Mouse (Mus musculus): Measurements from ENCODE around the gene Pygo2. TPM values are rescaled to one million over a fixed set of nuclear protein-coding genes. Genes with fewer than 3 reads are reported as not detected.

Pygo2 gene
- total and polyA plus RNA-seq, 3 experiments, result 21.9 to 40.8 (median 29.7) TPM

GRCm38 (mm10) chr3:89473838-89474237, 43.8 kb downstream of the Pygo2 start:
- dilution Hi-C loops (cut with MboI; ENCODE audit: extremely low pct_ligation_motif_present, extremely low pct_unique_long_range_greater_than_20kb, low sequenced_read_pairs), result no loop called here
- no peak overlapping the region for H3K9ac ChIP-seq (ENCODE audit: insufficient read depth, low read depth)

GRCm38 (mm10) chr3:89479055-89479454, 49.0 kb downstream of the Pygo2 start:
- no peak overlapping the region for H3K27ac ChIP-seq (ENCODE audit: insufficient read depth, low read depth)
- H3K9me3 ChIP-seq (replicated peaks; ENCODE audit: low read length), result no peaks in the 10 kb centered on the region
- dilution Hi-C loops (cut with MboI; ENCODE audit: extremely low pct_ligation_motif_present, extremely low pct_unique_long_range_greater_than_20kb, low sequenced_read_pairs), result no loop called here
- no peaks in the 10 kb centered on the region for H3K36me3 ChIP-seq (replicated peaks in 1 of 2; ENCODE audit: control insufficient read depth in 1 of 2, insufficient read depth in 1 of 2, low read length in 1 of 2)
- H3K79me2 ChIP-seq (replicated peaks; ENCODE audit: control insufficient read depth, extremely low read depth, insufficient read depth, poor library complexity, severe bottlenecking), result no peaks in the 10 kb centered on the region
- peaks cover 8 to 9% of the 10 kb centered on the region in 2 experiments for H3K4me1 ChIP-seq (ENCODE audit: control insufficient read depth in 1 of 2, insufficient read depth in 2 of 2)
- no peak overlapping the region for H3K4me3 ChIP-seq (replicated peaks in 1 of 3; ENCODE audit: low read depth in 2 of 3, low read length in 2 of 3, poor library complexity in 1 of 3)
- in situ Hi-C loops (cut with MboI; ENCODE audit: low pct_ligation_motif_present, low pct_unique_long_range_greater_than_20kb, low sequenced_read_pairs), result no loop called here
- H3K9ac ChIP-seq (ENCODE audit: insufficient read depth, low read depth), result no peak overlapping the region
- H3K27me3 ChIP-seq (replicated peaks), result no peaks in the 10 kb centered on the region
- TF ChIP-seq SMC3 (IDR thresholded peaks at IDR 0.05; ENCODE audit: low read depth, low read length) (no peak), PAX5 (IDR thresholded peaks at IDR 0.05; ENCODE audit: low read length) (no peak)
- H3K4me2 ChIP-seq (ENCODE audit: insufficient read depth, low read depth, poor library complexity, severe bottlenecking), result no peak overlapping the region
- no peak for DNase-seq (ENCODE audit: extremely low read depth)

More at GRCm38 (mm10) chr3:89473838-89474237, 43.8 kb downstream of the Pygo2 start:
- no peak for TF ChIP-seq USF2 (conservative IDR thresholded peaks at IDR 0.05; ENCODE audit: low read depth, low read length)
- TF ChIP-seq RCOR1 (conservative IDR thresholded peaks at IDR 0.05; ENCODE audit: low read depth, low read length), result no peak
- TF ChIP-seq SIN3A (IDR thresholded peaks at IDR 0.05; ENCODE audit: low read length), result no peak
- no peak for TF ChIP-seq MAX (IDR thresholded peaks at IDR 0.05; ENCODE audit: low read length)
- TF ChIP-seq TBP (conservative IDR thresholded peaks at IDR 0.05; ENCODE audit: low read depth, low read length), result no peak
- TF ChIP-seq PAX5 (IDR thresholded peaks at IDR 0.05; ENCODE audit: low read length), result no peak
- no peak for TF ChIP-seq ETS1 (conservative IDR thresholded peaks at IDR 0.05; ENCODE audit: low read depth, low read length)
- no peak for TF ChIP-seq MYC (IDR thresholded peaks at IDR 0.05; ENCODE audit: low read depth, low read length)
- TF ChIP-seq SMC3 (IDR thresholded peaks at IDR 0.05; ENCODE audit: low read depth, low read length), result no peak
- no peak for TF ChIP-seq MXI1 (IDR thresholded peaks at IDR 0.05; ENCODE audit: low read depth, low read length)
- no peak for DNase-seq (ENCODE audit: extremely low read depth)
- Histone ChIP-seq H3K27ac (ENCODE audit: insufficient read depth, low read depth) (no peak overlapping the region), H3K9me3 (replicated peaks; ENCODE audit: low read length) (no peaks in the 10 kb centered on the region), H3K27me3 (replicated peaks) (no peaks in the 10 kb centered on the region), H3K4me2 (ENCODE audit: insufficient read depth, low read depth, poor library complexity, severe bottlenecking) (no peak overlapping the region), H3K4me1 (ENCODE audit: control insufficient read depth in 1 of 2, insufficient read depth in 2 of 2) (peaks cover 0 to 14% of the 10 kb centered on the region in 2 experiments; a peak in 2 of 4 replicates), H3K79me2 (replicated peaks; ENCODE audit: control insufficient read depth, extremely low read depth, insufficient read depth, poor library complexity, severe bottlenecking) (no peaks in the 10 kb centered on the region), H3K4me3 (replicated peaks in 1 of 3; ENCODE audit: low read depth in 2 of 3, low read length in 2 of 3, poor library complexity in 1 of 3) (no peak overlapping the region), H3K36me3 (replicated peaks in 1 of 2; ENCODE audit: control insufficient read depth in 1 of 2, insufficient read depth in 1 of 2, low read length in 1 of 2) (peaks cover 0 to 15% of the 10 kb centered on the region in 2 experiments)
- in situ Hi-C loops (cut with MboI; ENCODE audit: low pct_ligation_motif_present, low pct_unique_long_range_greater_than_20kb, low sequenced_read_pairs), result no loop called here

DNA sequence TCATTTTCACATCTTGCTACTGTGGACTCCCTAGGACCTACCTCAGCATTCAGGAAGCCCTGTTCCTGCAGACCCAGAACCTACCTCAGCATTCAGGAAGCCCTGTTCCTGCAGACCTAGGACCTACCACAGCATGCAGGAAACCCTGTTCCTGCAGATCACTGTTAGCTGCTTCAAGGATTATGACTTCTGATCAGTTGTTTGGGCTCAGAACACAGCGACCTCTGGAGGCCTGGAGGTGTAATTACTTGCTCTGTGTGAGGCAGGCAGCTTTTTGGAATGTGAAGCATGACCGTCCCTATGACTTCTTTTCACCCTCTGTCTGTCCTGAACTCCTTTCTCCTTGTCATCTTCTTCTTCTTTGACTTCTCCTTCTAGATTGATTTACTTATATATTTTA, 51.5 kb downstream of the Pygo2 start:
- H3K27me3 ChIP-seq (replicated peaks), result no peaks in the 10 kb centered on the region
- no peaks in the 10 kb centered on the region for H3K79me2 ChIP-seq (replicated peaks; ENCODE audit: control insufficient read depth, extremely low read depth, insufficient read depth, poor library complexity, severe bottlenecking)
- dilution Hi-C loops (cut with MboI; ENCODE audit: extremely low pct_ligation_motif_present, extremely low pct_unique_long_range_greater_than_20kb, low sequenced_read_pairs) (no loop called here), in situ Hi-C loops (cut with MboI; ENCODE audit: low pct_ligation_motif_present, low pct_unique_long_range_greater_than_20kb, low sequenced_read_pairs) (loop anchor here (5.0 kb wide), 1 partner anchor 34 kb away; no protein-coding TSS in a partner anchor)
- H3K4me1 ChIP-seq (ENCODE audit: control insufficient read depth in 1 of 2, insufficient read depth in 2 of 2), result peaks cover 9 to 14% of the 10 kb centered on the region in 2 experiments
- H3K4me2 ChIP-seq (ENCODE audit: insufficient read depth, low read depth, poor library complexity, severe bottlenecking), result no peak overlapping the region
- no peaks in the 10 kb centered on the region for H3K36me3 ChIP-seq (replicated peaks in 1 of 2; ENCODE audit: control insufficient read depth in 1 of 2, insufficient read depth in 1 of 2, low read length in 1 of 2)
- no peaks in the 10 kb centered on the region for H3K9me3 ChIP-seq (replicated peaks; ENCODE audit: low read length)
- peak; percentile 63 for DNase-seq (ENCODE audit: extremely low read depth)
- H3K27ac ChIP-seq (ENCODE audit: insufficient read depth, low read depth), result no peak overlapping the region
- H3K4me3 ChIP-seq (replicated peaks in 1 of 3; ENCODE audit: low read depth in 2 of 3, low read length in 2 of 3, poor library complexity in 1 of 3), result no peak overlapping the region
- TF ChIP-seq USF1 (IDR thresholded peaks at IDR 0.05; ENCODE audit: low read depth, low read length), result no peak
- no peak for TF ChIP-seq MAX (IDR thresholded peaks at IDR 0.05; ENCODE audit: low read length)
- TF ChIP-seq MYC (IDR thresholded peaks at IDR 0.05; ENCODE audit: low read depth, low read length), result no peak
- peak; percentile 41 for TF ChIP-seq SMC3 (IDR thresholded peaks at IDR 0.05; ENCODE audit: low read depth, low read length)
- TF ChIP-seq RAD21 (IDR thresholded peaks at IDR 0.05; ENCODE audit: low read depth, low read length), result peak; percentile 23
- TF ChIP-seq IRF4 (IDR thresholded peaks at IDR 0.05; ENCODE audit: low read depth, low read length), result no peak
- no peak for TF ChIP-seq TCF12 (IDR thresholded peaks at IDR 0.05; ENCODE audit: low read depth, low read length)
- TF ChIP-seq SIN3A (IDR thresholded peaks at IDR 0.05; ENCODE audit: low read length), result no peak
- peak; percentile 73 to 92 for TF ChIP-seq CTCF (conservative IDR thresholded peaks at IDR 0.05 in 1 of 2, IDR thresholded peaks at IDR 0.05 in 1 of 2; ENCODE audit: low read depth in 2 of 2, low read length in 2 of 2)
- no peak for TF ChIP-seq EP300 (IDR thresholded peaks at IDR 0.05; ENCODE audit: low read length)
- H3K9ac ChIP-seq (ENCODE audit: insufficient read depth, low read depth), result no peak overlapping the region

Measured in CH12.LX (cell line).